Mouse (Mus musculus) testis, postnatal 10 days (tissue): ENCODE results near the gene Ficd.

ENCODE experiments used
- DNase-seq: peaks from one replicate; pipeline ENCODE4 v3.0.0; 2021; ENCODE audit warnings: low spot score

The Ficd gene

GRCm38 (mm10) chr5:113735345-113736112 lies at the start of gene Ficd:
Ficd (plus strand) TSS chr5:113735803.
- peak; percentile 94 for DNase-seq

GRCm38 (mm10) chr5:113687514-113687913 lies 48.1 kb upstream of the Ficd start:
- DNase-seq: no peak

GRCm38 (mm10) chr5:113690069-113690548 lies 45.5 kb upstream of the Ficd start:
- no peak for DNase-seq

DNA sequence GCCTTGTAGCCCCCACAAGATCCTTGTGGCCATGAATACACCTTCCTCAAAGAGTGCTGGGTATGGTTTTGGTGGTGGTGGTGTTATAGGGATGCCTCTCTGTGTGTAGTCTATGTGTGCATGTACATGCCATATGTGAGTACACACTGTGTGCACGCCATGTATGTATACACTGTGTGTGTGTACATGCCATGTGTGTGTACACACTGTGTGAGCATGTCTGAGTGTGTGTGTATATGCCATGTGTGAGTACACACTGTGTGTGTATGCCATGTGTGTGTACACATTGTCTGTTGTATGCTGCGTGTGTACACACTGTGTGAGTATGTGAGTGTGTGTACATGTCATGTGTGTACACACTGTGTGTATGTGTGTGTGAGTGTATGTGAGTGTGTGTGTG lies 44.7 kb upstream of the Ficd start:
- no peak for DNase-seq

DNA sequence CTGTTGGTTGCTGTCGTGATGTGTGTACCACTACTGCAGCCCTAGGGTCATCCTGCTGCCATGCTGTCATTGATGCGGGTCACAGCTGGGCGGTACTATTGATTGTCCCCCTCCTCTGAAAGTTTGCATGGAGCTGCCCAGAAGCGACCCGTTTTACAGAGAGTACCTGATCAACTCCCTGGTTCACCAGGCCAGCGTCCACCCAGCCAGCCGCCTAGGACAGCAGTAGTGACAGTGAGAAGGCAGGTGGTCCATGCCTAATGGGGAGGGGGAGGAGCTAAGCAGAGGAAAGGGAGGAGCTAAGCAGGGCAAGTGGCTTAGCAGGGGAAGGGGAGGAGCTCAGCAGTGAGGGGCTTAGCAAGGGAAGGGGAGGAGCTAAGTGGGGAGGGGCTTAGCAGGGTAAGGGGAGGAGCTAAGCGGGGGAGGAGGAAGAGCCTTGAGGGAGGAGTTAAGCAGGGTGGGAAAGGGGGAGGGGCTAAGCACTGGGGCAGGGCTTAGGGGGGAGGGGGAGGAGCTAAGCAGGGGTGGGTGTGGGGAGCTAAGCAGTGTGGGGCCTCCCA lies 42.3 kb upstream of the Ficd start:
- no peak for DNase-seq

- DNase-seq: no peak
Measured at GRCm38 (mm10) chr5:113694000-113694399, 41.6 kb upstream of the Ficd start.

DNA sequence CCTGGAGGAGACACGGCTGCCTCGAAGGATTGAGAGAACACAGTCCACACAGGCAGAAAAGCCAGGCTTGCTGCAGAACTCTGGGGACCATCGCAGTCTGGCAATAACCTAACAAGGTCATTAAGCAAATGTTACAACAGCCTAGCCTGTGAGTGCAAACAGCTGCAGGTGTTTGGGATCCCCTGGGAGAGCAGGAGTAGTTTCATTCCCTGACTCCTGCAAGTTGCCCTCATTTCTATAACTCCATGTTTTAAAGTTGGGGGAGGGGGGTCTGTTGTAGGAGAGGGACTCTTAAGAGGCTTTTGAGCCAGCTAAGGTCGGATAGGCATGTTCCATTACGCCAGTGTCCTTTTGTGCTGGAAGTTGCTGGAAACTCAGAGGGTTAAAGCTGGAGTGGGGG lies 41.2 kb upstream of the Ficd start:
- DNase-seq: no peak

- DNase-seq: no peak
Measured at GRCm38 (mm10) chr5:113700388-113701023, 35.1 kb upstream of the Ficd start.

- DNase-seq: no peak
Measured at GRCm38 (mm10) chr5:113703803-113704585, 31.6 kb upstream of the Ficd start.

- no peak for DNase-seq
Measured at GRCm38 (mm10) chr5:113712861-113713260, 22.7 kb upstream of the Ficd start.

DNA sequence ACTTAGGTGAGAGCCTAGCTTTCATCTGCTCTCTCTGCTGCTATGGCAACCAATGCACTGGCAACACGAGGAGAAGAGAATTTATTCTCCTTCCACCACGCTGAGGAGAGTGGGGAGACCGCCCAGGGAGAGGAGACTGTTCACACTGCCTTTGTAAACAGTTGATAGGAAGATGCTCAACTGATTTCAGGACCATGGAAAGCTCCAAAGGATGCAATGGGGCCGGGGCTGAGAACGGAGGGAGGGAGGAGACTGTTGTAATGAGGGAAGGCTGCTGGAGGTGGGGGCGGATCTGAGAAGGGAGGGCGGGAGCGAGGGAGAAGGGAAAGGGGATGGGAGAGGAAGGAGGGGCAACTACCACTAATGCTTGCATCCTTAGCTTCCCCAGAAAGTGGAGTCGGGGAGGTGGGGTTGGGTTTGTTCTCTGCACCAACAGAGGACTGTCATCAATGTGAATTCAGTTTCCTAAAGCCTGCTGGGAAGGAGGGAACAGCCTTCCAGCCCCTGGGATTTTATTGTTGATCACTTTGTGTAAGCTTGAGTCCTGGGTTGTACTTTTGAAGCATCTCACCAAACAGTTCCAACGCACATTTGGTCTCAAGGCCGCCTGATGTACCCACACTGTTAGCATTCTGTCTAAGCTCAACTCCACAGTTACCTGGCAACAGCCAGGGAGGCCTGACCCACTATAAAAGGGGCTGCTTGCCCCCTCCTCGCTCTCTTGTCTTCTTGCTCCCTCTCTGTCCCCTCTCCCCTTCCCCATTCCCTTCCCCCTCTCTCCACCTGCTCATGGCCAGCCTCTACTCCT lies 18.8 kb upstream of the Ficd start:
- DNase-seq: no peak

GRCm38 (mm10) chr5:113719221-113719661 lies 16.4 kb upstream of the Ficd start:
- no peak for DNase-seq

GRCm38 (mm10) chr5:113722224-113723013 lies 13.2 kb upstream of the Ficd start:
- no peak for DNase-seq

- no peak for DNase-seq
Measured at GRCm38 (mm10) chr5:113723567-113724237, 11.9 kb upstream of the Ficd start.

DNA sequence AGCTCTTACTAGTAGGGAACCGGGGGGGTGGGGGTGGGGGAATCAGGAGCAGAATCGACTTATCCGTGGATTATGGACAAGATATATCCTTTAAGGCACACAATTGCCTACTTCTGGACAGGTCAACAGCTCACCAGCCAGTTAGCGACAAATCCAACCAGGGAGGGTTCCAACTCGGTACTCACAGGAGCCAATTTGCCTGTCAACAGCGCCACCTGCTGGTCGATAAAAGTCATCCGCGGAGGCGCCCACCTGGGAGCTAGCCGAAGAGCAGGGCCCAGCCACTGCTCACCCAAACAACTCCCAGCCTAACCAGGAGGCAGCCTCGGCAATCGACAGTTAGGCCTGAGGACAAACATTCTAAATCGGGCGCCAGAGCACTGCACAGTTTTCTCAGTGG lies 11.2 kb upstream of the Ficd start, which contains the start of gene 1700069L16Rik:
Gene 1700069L16Rik (minus strand): TSS at position 327 of the 400 bp plus-strand sequence.
- peak; percentile 91 for DNase-seq

DNA sequence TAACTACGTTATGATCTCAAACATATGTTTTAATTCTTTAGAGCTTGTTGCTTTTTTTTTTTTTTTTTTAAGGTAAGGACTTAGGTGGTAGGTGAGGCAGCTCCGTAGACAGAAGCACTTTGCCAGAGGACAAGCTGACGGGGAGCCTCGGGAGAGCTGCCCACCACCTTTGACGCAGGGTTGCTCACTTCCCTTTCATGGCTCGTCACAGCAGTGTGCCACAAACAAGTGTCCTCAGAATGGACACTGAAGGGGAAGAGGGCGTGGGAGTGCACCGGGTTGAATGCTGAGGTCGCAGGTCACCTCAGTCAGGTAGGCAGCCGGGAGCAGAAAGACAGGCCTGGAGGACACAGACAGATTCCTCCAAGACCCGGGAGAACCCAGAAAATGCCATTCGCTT lies 10.2 kb upstream of the Ficd start:
- no peak for DNase-seq

DNA sequence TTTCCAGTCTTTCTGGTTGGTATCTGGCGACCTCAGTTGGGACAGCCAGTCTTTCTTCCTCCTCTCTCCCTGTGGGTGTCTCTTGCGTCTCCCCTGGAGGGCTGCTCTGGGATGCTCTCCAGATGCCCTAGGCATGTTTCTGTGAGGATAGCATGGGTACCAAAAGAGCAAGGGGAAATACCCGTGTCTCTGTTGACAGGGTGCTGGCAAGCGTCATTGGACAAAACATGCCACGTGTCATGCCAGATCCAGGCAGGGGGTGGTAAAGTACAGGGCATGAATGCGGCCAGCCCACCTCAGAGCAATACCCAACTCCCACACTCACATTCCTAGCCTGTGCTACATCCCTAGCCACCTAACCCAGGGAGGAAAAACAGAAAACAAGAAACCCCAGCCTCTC lies 9.0 kb upstream of the Ficd start:
- no peak for DNase-seq

DNA sequence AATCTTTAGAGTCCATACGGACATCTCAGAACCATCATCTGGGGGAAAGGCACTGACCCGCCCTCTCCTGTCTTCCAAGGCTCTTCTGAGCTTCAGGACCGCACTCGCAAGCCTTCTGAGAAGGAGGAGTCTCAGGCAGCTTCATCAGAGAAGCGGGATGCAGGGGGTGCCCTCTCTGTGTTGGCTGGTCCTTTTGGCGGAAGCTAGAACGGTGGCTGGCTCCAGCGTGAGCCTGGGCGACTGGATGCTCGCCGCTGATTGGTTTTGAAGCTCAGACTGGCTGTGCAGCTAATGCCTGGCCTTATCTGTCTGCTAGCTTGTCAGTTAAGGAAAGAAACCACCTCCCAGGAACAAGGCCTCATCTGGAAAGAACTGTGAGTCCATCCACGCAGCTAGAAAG lies 8.4 kb upstream of the Ficd start:
- no peak for DNase-seq

GRCm38 (mm10) chr5:113728011-113728410 lies 7.6 kb upstream of the Ficd start:
- DNase-seq: no peak

- no peak for DNase-seq
Measured at GRCm38 (mm10) chr5:113728691-113729090, 6.9 kb upstream of the Ficd start.
